Mouse (Mus musculus) lung, embryonic 14.5 days (tissue): ENCODE data around the gene Eif3l. TPM values are rescaled to one million over a fixed set of nuclear protein-coding genes. Genes with fewer than 3 reads are reported as not detected.
A peak's percentile ranks its signal among the peaks of the same experiment; 100 is the strongest.

Experiments
- ATAC-seq: fragments of 200-750 bp; cut with Nextera tagmentation; 2 replicates; pipeline ENCODE4 v1.8.0; 2017; ENCODE audit warnings: mild to moderate bottlenecking, moderate TSS enrichment, moderate library complexity; ENCODE audit not compliant: insufficient read depth
- DNase-seq: peaks from one replicate; pipeline ENCODE4 v3.0.0-alpha.2; 2015
- H3K27ac ChIP-seq: fragments of 300-500 bp; sonication (generic); 2 replicates; pipeline ENCODE4 v1.5.1; 2014; ENCODE audit warnings: low read depth, mild to moderate bottlenecking, moderate library complexity
- H3K27me3 ChIP-seq: fragments of 300-500 bp; sonication (generic); 2 replicates; pipeline ENCODE4 v1.6.1; 2014; ENCODE audit warnings: low read length, control low read depth; ENCODE audit not compliant: insufficient read depth
- H3K36me3 ChIP-seq: fragments of 300-500 bp; sonication (generic); 2 replicates; pipeline ENCODE4 v1.6.1; 2014; ENCODE audit warnings: control low read depth; ENCODE audit not compliant: insufficient read depth
- H3K4me1 ChIP-seq: fragments of 300-500 bp; sonication (generic); 2 replicates; pipeline ENCODE4 v1.6.1; 2014; ENCODE audit warnings: antibody characterized with exemption, control low read depth; ENCODE audit not compliant: insufficient read depth
- H3K4me2 ChIP-seq: fragments of 300-500 bp; sonication (generic); 2 replicates; pipeline ENCODE4 v1.6.1; 2014; ENCODE audit warnings: mild to moderate bottlenecking
- H3K4me3 ChIP-seq: fragments of 300-500 bp; sonication (generic); 2 replicates; pipeline ENCODE4 v1.5.1; 2014; ENCODE audit warnings: low read depth, low read length
- H3K9ac ChIP-seq: fragments of 300-500 bp; sonication (generic); 2 replicates; pipeline ENCODE4 v1.6.1; 2014
- H3K9me3 ChIP-seq: fragments of 300-500 bp; sonication (generic); 2 replicates; pipeline ENCODE4 v1.6.1; 2016; ENCODE audit warnings: low read depth, low read length, control low read depth
- CTCF ChIP-seq: IDR thresholded peaks from 2 replicates; pipeline ENCODE4 v1.5.1; 2016; ENCODE audit warnings: antibody characterized with exemption, low read depth
- WGBS: fragments of 180-500 bp; shearing (Covaris S2); extraction: QIAGEN DNeasy Blood & Tissue Kit; methylation state at CpG from one replicate; pipeline ENCODE4 v1.1.7; 2014; 5-methylcytosine and 5-hydroxymethylcytosine counted together
- polyA plus RNA-seq: library from polyadenylated mRNA; unstranded; fragments of >200 nt; fragmentation: Nextera tagmentation; extraction: Ambion mirVana; gene quantifications from 2 replicates; pipeline ENCODE4 v1.2.1, GENCODE M21; 2014

Gene Eif3l
- polyA plus RNA-seq, 1 experiment from 2014 or later: 243 TPM

- peak overlapping the region; percentile 72 for H3K27ac ChIP-seq
- WGBS: 63% methylated on average over 2 of the region's 2 CpGs
- no peak overlapping the region for H3K4me3 ChIP-seq
- H3K9ac ChIP-seq: no peak overlapping the region; the same call in 1 of the 2 replicates
- no peaks in the 10 kb centered on the region for H3K9me3 ChIP-seq
- DNase-seq: no peak
- H3K4me1 ChIP-seq: no peaks in the 10 kb centered on the region
- H3K27me3 ChIP-seq: no peaks in the 10 kb centered on the region
- no peak for ATAC-seq
- peaks cover 30% of the 10 kb centered on the region for H3K36me3 ChIP-seq
- H3K4me2 ChIP-seq: no peak overlapping the region
- no peak for TF ChIP-seq CTCF
Measured at GRCm38 (mm10) chr15:79050964-79051363, 24.0 kb upstream of the Eif3l start.

DNA sequence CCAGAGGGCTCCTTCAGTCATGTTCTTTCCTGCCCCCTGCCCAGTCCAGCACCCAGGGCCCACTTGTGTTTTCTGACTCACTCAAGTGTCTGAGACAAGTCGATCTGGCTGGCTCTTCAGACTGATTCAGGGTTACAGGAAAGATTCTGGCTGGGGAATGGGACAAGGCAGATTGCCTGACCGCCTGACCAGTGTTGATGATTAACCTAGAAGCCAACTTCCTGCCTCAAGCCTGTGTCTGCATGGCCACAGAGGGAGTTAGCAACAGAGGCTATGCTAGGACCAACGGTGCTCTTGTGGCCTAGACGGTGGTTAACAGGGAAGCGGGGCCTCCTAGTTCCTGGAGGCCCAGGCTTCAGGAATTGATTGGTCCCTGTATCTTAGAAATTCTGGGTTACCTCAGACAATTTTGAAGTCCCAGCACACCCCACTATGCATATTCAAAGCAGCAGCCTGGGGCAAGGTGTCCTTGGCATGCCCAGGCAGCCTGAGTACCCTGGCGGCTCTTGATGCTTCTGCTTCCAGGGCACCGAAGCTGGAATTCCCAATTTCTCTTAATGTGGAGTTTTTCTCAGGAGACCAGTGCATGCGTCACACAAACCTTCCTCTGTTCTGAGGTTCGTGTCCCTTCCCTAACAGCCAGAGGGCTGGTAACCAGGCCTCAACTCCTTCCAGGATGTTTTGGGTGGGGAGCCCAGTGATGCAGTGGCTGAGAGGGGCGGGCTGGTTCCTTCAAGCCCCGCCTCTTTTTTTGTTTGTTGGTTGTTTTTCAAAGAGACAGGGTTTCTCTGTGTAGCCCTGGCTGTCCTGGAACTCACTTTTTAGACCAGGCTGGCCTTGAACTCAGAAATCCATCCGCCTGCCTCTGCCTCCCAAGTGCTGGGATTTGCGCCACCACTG is 23.3 kb upstream of the Eif3l start:
- DNase-seq: peak; percentile 49
- no peak overlapping the region for H3K4me2 ChIP-seq
- no peak for TF ChIP-seq CTCF

DNA sequence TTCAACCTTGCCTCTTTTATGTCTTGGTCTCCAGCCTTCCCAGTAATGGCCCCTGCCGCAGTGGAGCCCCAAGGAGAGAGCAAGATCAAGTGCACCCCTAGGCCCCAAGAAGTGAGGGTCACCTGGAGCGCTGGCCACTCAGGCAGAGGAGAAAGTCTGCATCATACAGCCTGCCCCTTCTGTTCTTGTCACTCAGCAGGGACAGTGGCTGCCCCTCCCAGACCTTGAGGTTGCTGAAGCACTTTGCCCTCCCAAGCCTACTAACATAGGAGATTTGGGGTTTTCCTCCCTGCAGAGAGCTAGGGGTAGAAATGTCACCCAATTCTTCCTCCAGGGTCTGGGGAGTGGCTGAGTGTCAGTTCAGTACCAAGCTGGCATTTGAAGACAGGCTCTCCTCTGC is 22.6 kb upstream of the Eif3l start:
- no peak for TF ChIP-seq CTCF
- ATAC-seq (no peak), DNase-seq (no peak)
- no peak overlapping the region; the same call in 1 of the 2 replicates for H3K27ac ChIP-seq
- no peaks in the 10 kb centered on the region for H3K4me1 ChIP-seq
- H3K9me3 ChIP-seq: no peaks in the 10 kb centered on the region
- peaks cover 44% of the 10 kb centered on the region for H3K36me3 ChIP-seq
- H3K27me3 ChIP-seq: no peaks in the 10 kb centered on the region
- WGBS: 64% methylated on average over 2 of the region's 2 CpGs
- H3K4me2 ChIP-seq: no peak overlapping the region
- H3K9ac ChIP-seq: no peak overlapping the region
- no peak overlapping the region for H3K4me3 ChIP-seq

More for the DNA sequence above, 23.3 kb upstream of the Eif3l start:
- Histone ChIP-seq H3K4me3 (no peak overlapping the region), H3K27me3 (no peaks in the 10 kb centered on the region), H3K27ac (peak overlapping the region; percentile 72), H3K9ac (no peak overlapping the region; the same call in 1 of the 2 replicates), H3K4me1 (no peaks in the 10 kb centered on the region), H3K9me3 (no peaks in the 10 kb centered on the region), H3K36me3 (peaks cover 38% of the 10 kb centered on the region)
- WGBS: 64% methylated on average over 13 of the region's 13 CpGs
- peak; percentile 43; the same call in 1 of the 2 replicates for ATAC-seq

- Histone ChIP-seq H3K27me3 (no peaks in the 10 kb centered on the region), H3K4me3 (no peak overlapping the region), H3K9ac (no peak overlapping the region), H3K4me2 (no peak overlapping the region), H3K36me3 (peaks cover 77% of the 10 kb centered on the region), H3K27ac (no peak overlapping the region), H3K4me1 (no peaks in the 10 kb centered on the region), H3K9me3 (no peaks in the 10 kb centered on the region)
- DNase-seq (no peak), ATAC-seq (no peak)
- TF ChIP-seq CTCF: no peak
- WGBS: 92% methylated on average over 7 of the region's 7 CpGs
Measured at GRCm38 (mm10) chr15:79056601-79057000, 18.4 kb upstream of the Eif3l start.

DNA sequence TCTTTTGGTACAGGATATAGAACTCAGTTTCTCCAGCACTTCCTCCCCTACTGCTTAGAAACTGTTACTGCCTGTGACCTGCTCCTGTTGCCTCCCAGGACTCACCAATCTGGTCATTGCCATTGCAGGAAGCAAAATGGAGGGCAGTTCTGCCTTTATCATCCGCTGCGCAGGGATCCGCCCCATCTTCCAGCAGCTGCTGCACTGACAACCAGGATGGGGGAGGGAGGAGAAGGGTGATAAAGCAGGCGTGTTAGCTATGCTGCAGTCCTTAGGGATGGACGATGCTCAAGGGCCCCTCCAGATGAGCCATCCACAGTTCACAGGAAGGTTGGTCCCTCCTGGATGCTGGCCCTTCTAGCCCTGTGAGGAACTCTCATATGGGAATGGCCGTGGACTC is 17.1 kb upstream of the Eif3l start:
- no peak overlapping the region for H3K4me3 ChIP-seq
- no peak for TF ChIP-seq CTCF
- H3K9ac ChIP-seq: no peak overlapping the region
- WGBS: 77% methylated on average over 6 of the region's 6 CpGs
- ATAC-seq: no peak
- H3K27ac ChIP-seq: no peak overlapping the region
- no peak for DNase-seq
- H3K36me3 ChIP-seq: peaks cover 77% of the 10 kb centered on the region
- no peak overlapping the region for H3K4me2 ChIP-seq
- H3K27me3 ChIP-seq: no peaks in the 10 kb centered on the region
- H3K9me3 ChIP-seq: no peaks in the 10 kb centered on the region
- 0 out of 2 replicates have a peak, but pooled peaks cover 3% of the 10 kb centered on the region for H3K4me1 ChIP-seq

DNA sequence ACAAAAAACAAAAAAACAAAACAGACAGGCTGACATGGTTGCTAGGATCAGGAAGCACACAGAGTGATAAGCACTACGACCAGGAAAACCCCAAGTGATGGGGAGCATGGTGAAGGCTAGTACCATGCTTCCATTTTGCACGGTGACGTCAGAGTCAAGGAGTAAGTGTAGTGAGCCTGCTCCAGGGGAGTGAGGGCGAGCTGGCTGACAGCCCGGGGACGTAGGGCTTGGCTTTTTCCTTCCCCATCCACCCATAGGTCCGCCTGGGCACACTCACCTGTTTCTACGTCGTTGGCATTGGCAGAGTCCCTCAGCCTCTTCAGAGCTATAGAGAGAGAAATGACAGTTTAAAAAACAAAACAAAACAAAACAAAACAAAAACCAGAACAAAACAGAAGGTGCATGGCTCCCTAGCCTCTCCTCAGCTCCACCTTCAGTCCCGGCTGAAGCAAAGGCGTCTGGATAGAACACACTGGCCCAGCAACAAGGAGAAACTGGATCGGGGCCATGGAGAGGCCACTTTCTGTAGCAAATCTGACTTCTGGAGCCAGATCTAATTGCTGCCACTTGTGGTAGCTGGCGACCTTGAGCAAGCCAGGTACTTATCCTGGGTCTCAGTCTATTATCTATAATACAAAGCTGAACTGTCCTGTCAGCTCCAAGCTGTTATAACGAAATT is 14.0 kb upstream of the Eif3l start:
- no peak for TF ChIP-seq CTCF
- ATAC-seq: no peak
- no peak overlapping the region for H3K27ac ChIP-seq
- peak overlapping the region; percentile 3; the same call in 1 of the 2 replicates for H3K4me3 ChIP-seq
- H3K27me3 ChIP-seq: no peaks in the 10 kb centered on the region
- no peak overlapping the region for H3K9ac ChIP-seq
- H3K9me3 ChIP-seq: no peaks in the 10 kb centered on the region
- peak overlapping the region; percentile 78 for H3K4me2 ChIP-seq
- 81% methylated on average over 14 of the region's 14 CpGs for WGBS
- peaks cover 46% of the 10 kb centered on the region for H3K36me3 ChIP-seq
- DNase-seq: no peak
- H3K4me1 ChIP-seq: 0 out of 2 replicates have a peak, but pooled peaks cover 5% of the 10 kb centered on the region
